Mouse (Mus musculus) heart, embryonic 15.5 days (tissue): ENCODE data around the gene Ffar4. TPM values are rescaled to one million over a fixed set of nuclear protein-coding genes. Genes with fewer than 3 reads are reported as not detected.

Experiments used
- ATAC-seq: fragments of 200-750 bp; cut with Nextera tagmentation; replicated peaks from 2 replicates; pipeline ENCODE4 v1.8.0; 2017; ENCODE audit warnings: low read depth, moderate TSS enrichment; ENCODE audit not compliant: insufficient number of reproducible peaks, insufficient read depth, low FRiP score
- H3K27ac ChIP-seq: fragments of 300-500 bp; sonication (generic); 2 replicates; pipeline ENCODE4 v1.5.1; 2015; ENCODE audit warnings: mild to moderate bottlenecking, inconsistent platforms
- H3K27me3 ChIP-seq: fragments of 300-500 bp; sonication (generic); 2 replicates; pipeline ENCODE4 v1.6.1; 2015; ENCODE audit warnings: inconsistent platforms
- H3K36me3 ChIP-seq: fragments of 300-500 bp; sonication (generic); 2 replicates; pipeline ENCODE4 v1.6.1; 2015; ENCODE audit warnings: mild to moderate bottlenecking, inconsistent platforms
- H3K4me1 ChIP-seq: fragments of 300-500 bp; sonication (generic); replicated peaks from 2 replicates; pipeline ENCODE4 v1.6.1; 2015; ENCODE audit warnings: inconsistent platforms
- H3K4me2 ChIP-seq: fragments of 300-500 bp; sonication (generic); 2 replicates; pipeline ENCODE4 v1.6.1; 2015; ENCODE audit warnings: inconsistent platforms, mild to moderate bottlenecking, moderate library complexity
- H3K4me3 ChIP-seq: fragments of 300-500 bp; sonication (generic); 2 replicates; pipeline ENCODE4 v1.5.1; 2015; ENCODE audit warnings: mild to moderate bottlenecking, inconsistent platforms
- H3K9ac ChIP-seq: fragments of 300-500 bp; sonication (generic); 2 replicates; pipeline ENCODE4 v1.6.1; 2015; ENCODE audit warnings: mild to moderate bottlenecking, inconsistent platforms
- H3K9me3 ChIP-seq: fragments of 300-500 bp; sonication (generic); replicated peaks from 2 replicates; pipeline ENCODE4 v1.6.1; 2016; ENCODE audit warnings: inconsistent platforms
- WGBS: fragments of 180-500 bp; shearing (Covaris S2); methylation state at CpG from one replicate; pipeline ENCODE4 v1.1.7; 2015; ENCODE audit warnings: mixed read lengths; 5-methylcytosine and 5-hydroxymethylcytosine counted together
- polyA plus RNA-seq: library from polyadenylated mRNA; unstranded; fragments of >200 nt; fragmentation: Nextera tagmentation; extraction: Ambion mirVana; gene quantifications from 2 replicates; pipeline ENCODE4 v1.2.1, GENCODE M21; 2015

The Ffar4 gene
- polyA plus RNA-seq, 1 experiment from 2014 or later: 0.29 TPM

- H3K9ac ChIP-seq: no peak overlapping the region
- no peaks in the 10 kb centered on the region for H3K9me3 ChIP-seq
- H3K27me3 ChIP-seq: peaks cover 10% of the 10 kb centered on the region; the same call in 1 of the 2 replicates
- H3K4me3 ChIP-seq: no peak overlapping the region
- no peak overlapping the region for H3K4me2 ChIP-seq
- 86% methylated on average over 15 of the region's 15 CpGs for WGBS
- no peak for ATAC-seq
- H3K27ac ChIP-seq: no peak overlapping the region
- H3K4me1 ChIP-seq: peaks cover 2% of the 10 kb centered on the region; the same call in 1 of the 2 replicates
- H3K36me3 ChIP-seq: no peaks in the 10 kb centered on the region
Observed at GRCm38 (mm10) chr19:38109506-38110242, 12.8 kb downstream of the Ffar4 start.

DNA sequence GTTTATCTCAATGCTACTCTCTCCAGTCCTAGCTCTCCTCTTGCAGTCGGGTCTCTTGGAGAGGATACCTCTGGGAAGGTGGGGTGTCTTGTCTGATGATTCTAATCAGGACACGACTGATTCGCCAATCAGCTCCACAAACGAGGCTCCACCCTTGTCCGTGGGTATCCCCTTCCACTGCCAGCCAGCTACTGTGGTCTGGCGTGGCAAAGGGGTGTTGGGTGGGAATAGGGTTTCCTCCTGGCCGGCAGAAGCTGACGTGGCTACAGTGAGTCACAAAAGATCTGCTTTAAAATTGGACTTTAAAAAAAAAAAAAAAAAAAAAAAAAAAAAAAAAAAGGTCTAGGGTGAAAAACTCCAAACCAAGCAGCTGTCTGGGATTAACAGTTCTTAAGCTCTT is 14.2 kb downstream of the Ffar4 start:
- Histone ChIP-seq H3K36me3 (no peaks in the 10 kb centered on the region), H3K4me2 (no peak overlapping the region), H3K27me3 (peaks cover 11% of the 10 kb centered on the region; the same call in 1 of the 2 replicates), H3K4me3 (no peak overlapping the region), H3K9me3 (no peaks in the 10 kb centered on the region), H3K9ac (no peak overlapping the region), H3K4me1 (peaks cover 2% of the 10 kb centered on the region; the same call in 1 of the 2 replicates), H3K27ac (no peak overlapping the region)
- no peak for ATAC-seq
- 75% methylated on average over 8 of the region's 8 CpGs for WGBS

DNA sequence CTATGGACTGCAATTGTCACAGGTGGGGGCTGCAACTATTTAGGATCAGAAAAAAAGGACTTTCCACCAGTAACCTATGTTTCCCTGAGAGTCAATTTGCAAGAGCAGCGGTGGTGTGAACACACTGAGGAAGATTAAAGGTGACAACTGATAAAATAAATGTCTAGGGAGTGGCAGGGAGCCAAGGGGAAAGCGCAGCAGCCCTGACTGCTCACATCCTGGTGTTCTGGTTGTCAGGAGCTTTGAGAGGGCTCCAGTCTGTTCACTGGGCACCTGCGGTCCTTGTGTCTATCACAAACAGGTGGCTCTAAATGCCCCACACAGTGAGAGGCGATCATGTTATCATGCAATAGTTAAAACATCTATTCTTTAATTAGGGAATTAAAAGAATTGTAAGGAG is 15.7 kb downstream of the Ffar4 start:
- peaks cover 2% of the 10 kb centered on the region; the same call in 1 of the 2 replicates for H3K4me1 ChIP-seq
- H3K9me3 ChIP-seq: no peaks in the 10 kb centered on the region
- H3K27ac ChIP-seq: no peak overlapping the region
- no peak overlapping the region for H3K4me2 ChIP-seq
- H3K36me3 ChIP-seq: no peaks in the 10 kb centered on the region
- no peak for ATAC-seq
- WGBS: 16% methylated on average over 4 of the region's 4 CpGs
- H3K4me3 ChIP-seq: no peak overlapping the region
- peaks cover 11% of the 10 kb centered on the region; the same call in 1 of the 2 replicates for H3K27me3 ChIP-seq
- H3K9ac ChIP-seq: no peak overlapping the region

- Histone ChIP-seq H3K9ac (no peak overlapping the region), H3K4me2 (no peak overlapping the region), H3K9me3 (no peaks in the 10 kb centered on the region), H3K27ac (no peak overlapping the region), H3K4me1 (peaks cover 2% of the 10 kb centered on the region; the same call in 1 of the 2 replicates), H3K4me3 (no peak overlapping the region), H3K36me3 (no peaks in the 10 kb centered on the region), H3K27me3 (0 out of 2 replicates have a peak, but pooled peaks cover 5% of the 10 kb centered on the region)
- no peak for ATAC-seq
- WGBS: 84% methylated on average over 7 of the region's 7 CpGs
Observed at GRCm38 (mm10) chr19:38114834-38115491, 18.1 kb downstream of the Ffar4 start.

GRCm38 (mm10) chr19:38120123-38120760 is 23.4 kb downstream of the Ffar4 start:
- 75% methylated on average over 5 of the region's 5 CpGs for WGBS
- peaks cover 42% of the 10 kb centered on the region for H3K27me3 ChIP-seq

GRCm38 (mm10) chr19:38123921-38124320 is 27.1 kb downstream of the Ffar4 start:
- Histone ChIP-seq H3K27me3 (peaks cover 48% of the 10 kb centered on the region), H3K4me2 (peak overlapping the region; percentile 96), H3K9me3 (no peaks in the 10 kb centered on the region), H3K4me1 (peaks cover 10% of the 10 kb centered on the region), H3K36me3 (no peaks in the 10 kb centered on the region), H3K4me3 (peak overlapping the region; percentile 56), H3K27ac (no peak overlapping the region), H3K9ac (no peak overlapping the region)
- ATAC-seq: no peak
- WGBS: 25% methylated on average over 9 of the region's 9 CpGs

More at GRCm38 (mm10) chr19:38120123-38120760, 23.4 kb downstream of the Ffar4 start:
- no peaks in the 10 kb centered on the region for H3K9me3 ChIP-seq
- no peak overlapping the region for H3K27ac ChIP-seq
- no peak overlapping the region for H3K4me2 ChIP-seq
- no peak overlapping the region for H3K4me3 ChIP-seq
- no peak overlapping the region for H3K9ac ChIP-seq
- no peak for ATAC-seq
- no peaks in the 10 kb centered on the region for H3K36me3 ChIP-seq
- H3K4me1 ChIP-seq: peaks cover 10% of the 10 kb centered on the region

DNA sequence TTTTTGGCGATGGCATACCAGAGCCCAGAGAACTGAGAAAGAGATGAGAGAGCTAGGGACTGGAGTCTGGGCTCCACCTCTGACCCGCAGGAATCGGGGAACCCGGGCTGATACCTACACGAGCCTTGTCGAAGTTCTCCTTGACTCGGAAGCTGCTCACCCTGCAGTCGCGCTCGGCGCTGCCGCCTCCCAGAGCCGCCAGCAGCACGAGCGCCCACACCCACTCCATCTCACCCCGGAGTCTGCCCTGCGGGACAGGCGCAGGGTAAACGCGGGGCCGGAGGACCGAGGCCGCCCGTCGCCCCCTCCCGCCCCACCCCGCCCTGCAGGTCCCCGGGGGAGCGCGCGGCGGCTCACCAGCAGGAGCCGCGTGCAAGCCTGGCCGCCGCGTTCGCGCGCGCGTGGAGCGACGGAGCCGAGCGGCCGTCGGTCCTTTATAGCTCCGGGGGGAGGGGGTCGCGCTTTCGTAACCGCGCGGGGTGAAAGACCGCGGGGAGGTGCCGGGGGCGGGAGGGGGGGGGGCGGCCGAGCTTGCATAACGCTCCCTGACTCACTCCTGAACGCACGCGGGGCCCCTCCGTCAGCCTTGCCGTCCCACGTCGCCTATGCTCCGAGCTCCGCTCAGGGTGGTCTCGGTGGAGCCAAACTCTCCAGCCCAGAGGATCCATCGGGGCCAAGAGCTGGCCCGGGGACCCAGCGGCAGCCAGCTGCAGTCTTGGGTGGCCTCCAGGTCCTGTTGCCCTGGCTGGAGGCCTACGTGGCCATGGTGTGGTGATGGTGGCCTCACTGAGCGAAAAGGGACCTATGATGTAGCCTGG is 27.7 kb downstream of the Ffar4 start:
- peak overlapping the region; percentile 56 for H3K4me3 ChIP-seq
- no peaks in the 10 kb centered on the region for H3K36me3 ChIP-seq
- H3K27me3 ChIP-seq: peaks cover 48% of the 10 kb centered on the region

DNA sequence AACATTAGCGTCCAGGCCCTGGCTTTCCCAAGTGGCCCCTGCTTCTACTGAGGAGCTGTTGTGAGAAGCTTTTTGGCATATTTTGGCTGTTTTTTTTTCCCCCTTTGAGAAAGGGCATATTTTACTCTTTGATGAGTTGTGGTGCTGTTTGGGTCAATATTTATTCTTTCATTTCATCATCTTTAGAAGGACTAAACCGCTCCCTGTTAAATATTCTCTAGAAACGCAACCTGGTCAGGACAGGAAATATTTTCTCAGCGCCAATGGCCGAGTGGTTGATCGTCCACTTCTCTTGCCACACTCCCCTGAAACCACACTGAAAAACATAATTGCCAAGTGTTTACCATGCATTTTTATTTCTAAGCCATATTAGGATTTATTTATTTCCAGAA is 28.3 kb downstream of the Ffar4 start, which contains the start of gene Rbp4:
TSS of gene Rbp4 (minus strand) at position 63 of the 392 bp plus-strand sequence.
- Histone ChIP-seq H3K36me3 (no peaks in the 10 kb centered on the region), H3K4me1 (peaks cover 10% of the 10 kb centered on the region), H3K9me3 (no peaks in the 10 kb centered on the region), H3K27ac (no peak within 1 kb of the TSS), H3K4me3 (peak within 1 kb of the TSS; percentile 56), H3K9ac (peak within 1 kb of the TSS; percentile 41; the same call in 1 of the 2 replicates), H3K4me2 (peak within 1 kb of the TSS; percentile 96), H3K27me3 (peaks cover 48% of the 10 kb centered on the region)
- 69% methylated on average over 6 of the region's 6 CpGs for WGBS
- no peak for ATAC-seq

More for the DNA sequence above, 27.7 kb downstream of the Ffar4 start:
- H3K9me3 ChIP-seq: no peaks in the 10 kb centered on the region
- peak overlapping the region; percentile 41; the same call in 1 of the 2 replicates for H3K9ac ChIP-seq
- H3K4me2 ChIP-seq: peak overlapping the region; percentile 96
- no peak overlapping the region for H3K27ac ChIP-seq
- peaks cover 10% of the 10 kb centered on the region for H3K4me1 ChIP-seq
- WGBS: 1% methylated on average over 65 of the region's 77 CpGs
- ATAC-seq: no peak; the same call in 1 of the 2 replicates

- Histone ChIP-seq H3K27ac (no peak overlapping the region), H3K4me2 (no peak overlapping the region), H3K9ac (no peak overlapping the region), H3K4me3 (no peak overlapping the region), H3K27me3 (peaks cover 45% of the 10 kb centered on the region), H3K4me1 (peaks cover 10% of the 10 kb centered on the region), H3K9me3 (no peaks in the 10 kb centered on the region), H3K36me3 (no peaks in the 10 kb centered on the region)
- no peak for ATAC-seq
- 59% methylated on average over 8 of the region's 8 CpGs for WGBS
Observed at GRCm38 (mm10) chr19:38126656-38127055, 29.8 kb downstream of the Ffar4 start.

GRCm38 (mm10) chr19:38132481-38132880 is 35.6 kb downstream of the Ffar4 start, which contains the start of gene Pde6c:
Gene Pde6c (plus strand): TSS chr19:38132781.
- H3K4me1 ChIP-seq: no peaks in the 10 kb centered on the region

More at GRCm38 (mm10) chr19:38132481-38132880, 35.6 kb downstream of the Ffar4 start, which contains the start of gene Pde6c:
- Histone ChIP-seq H3K4me3 (no peak within 1 kb of the TSS), H3K4me2 (no peak within 1 kb of the TSS), H3K36me3 (no peaks in the 10 kb centered on the region), H3K9ac (no peak within 1 kb of the TSS), H3K9me3 (no peaks in the 10 kb centered on the region), H3K27ac (no peak within 1 kb of the TSS), H3K27me3 (0 out of 2 replicates have a peak, but pooled peaks cover 4% of the 10 kb centered on the region)
- no peak for ATAC-seq
- WGBS: 77% methylated on average over 6 of the region's 6 CpGs
